Mouse (Mus musculus): ENCODE data around the gene Prrc2b. TPM values are rescaled to one million over a fixed set of nuclear protein-coding genes. Genes with fewer than 3 reads are reported as not detected.

The Prrc2b gene
- total RNA-seq (2021) = 10 to 100 TPM; 67.0 to 69.6 TPM
- long read RNA-seq, experiment 1, partial matches to known transcripts = 0 of 12 reads
- long read RNA-seq, experiment 1, other reads (novel, unspliced or antisense) = 12 of 12 reads
- long read RNA-seq, experiment 2, full-length matches to known transcripts = 3 of 16 reads
- long read RNA-seq, experiment 2, partial matches to known transcripts = 2 of 16 reads
- long read RNA-seq, experiment 2, other reads (novel, unspliced or antisense) = 11 of 16 reads

DNA sequence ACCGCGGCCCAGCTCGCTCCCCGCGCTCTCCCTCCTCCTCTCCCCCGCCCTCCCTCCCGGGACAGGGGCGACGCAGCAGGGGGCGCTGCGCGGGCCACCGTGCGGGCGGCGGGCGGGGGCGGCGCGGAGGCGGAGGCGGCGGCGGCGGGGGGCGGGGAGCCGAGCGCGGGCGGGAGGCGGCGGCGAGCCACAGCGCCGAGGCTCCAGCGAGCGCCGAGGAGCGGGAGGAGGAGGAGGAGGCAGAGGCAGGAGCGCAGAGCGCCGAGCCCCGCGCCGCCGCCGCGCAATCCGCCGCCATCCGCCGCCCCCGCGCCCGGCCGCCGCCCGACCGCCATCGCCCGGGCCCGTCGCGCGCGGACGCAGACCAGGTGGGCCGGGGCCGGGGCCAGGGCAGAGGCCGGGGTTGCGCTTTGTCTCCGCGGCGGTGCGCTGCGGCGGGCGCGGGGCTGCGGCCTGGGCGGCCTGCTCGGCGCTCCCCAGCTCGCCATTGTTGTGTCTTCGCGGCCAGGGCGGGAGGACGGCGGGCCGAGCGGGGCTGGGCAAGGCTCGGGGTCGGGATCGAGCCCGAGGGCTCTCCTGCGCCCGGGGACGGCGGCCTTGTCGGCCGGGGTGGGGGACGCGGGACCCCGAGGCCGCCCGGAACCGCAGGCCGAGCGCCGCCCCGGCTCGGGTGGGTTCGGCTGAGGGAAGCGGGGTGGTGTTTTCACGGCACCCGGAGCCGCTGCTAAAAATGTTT, at the start of gene Prrc2b:
Prrc2b (plus strand) TSS at position 159 of the 736 bp plus-strand sequence.
- DNase-seq = peak; percentile 73

DNA sequence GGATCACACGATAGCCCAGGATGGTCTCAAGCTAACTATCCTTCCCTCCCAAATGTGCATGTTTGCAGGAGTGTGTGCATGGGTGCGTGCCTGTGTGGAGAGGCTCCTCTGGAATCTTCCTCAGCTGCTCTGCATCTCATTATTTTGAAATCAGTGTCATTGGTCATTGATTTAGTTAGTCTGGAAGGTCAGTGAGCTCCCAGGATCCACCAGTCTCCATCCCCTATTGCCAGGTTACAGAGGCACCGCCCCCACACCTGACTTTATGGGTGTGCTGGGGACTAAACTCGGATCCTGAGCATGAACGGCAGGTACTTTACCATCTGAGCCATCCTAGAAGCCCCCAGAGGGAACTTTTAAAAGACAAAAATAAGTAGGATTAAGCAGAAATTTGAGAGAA, 47.9 kb upstream of the Prrc2b start:
- no peak for DNase-seq

DNA sequence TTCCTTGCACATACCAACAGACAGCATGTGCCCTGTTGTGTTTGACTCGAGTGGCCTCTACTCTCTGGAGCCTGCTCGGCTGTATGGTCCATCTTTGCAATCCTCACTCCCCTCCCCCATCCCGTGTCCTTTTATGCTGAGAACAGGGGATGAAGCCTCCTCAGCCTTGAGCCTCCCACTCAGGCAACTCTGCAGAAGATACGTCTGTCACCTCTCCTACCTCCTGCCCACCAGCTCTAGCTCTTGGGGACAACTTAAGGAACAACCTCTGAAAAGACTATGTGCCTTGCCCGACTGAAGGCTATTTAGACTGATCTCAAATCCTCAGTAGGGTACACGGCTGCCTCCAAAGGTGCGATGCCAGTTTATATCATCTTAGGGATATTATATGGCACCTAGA, 47.3 kb upstream of the Prrc2b start:
- DNase-seq = no peak

DNA sequence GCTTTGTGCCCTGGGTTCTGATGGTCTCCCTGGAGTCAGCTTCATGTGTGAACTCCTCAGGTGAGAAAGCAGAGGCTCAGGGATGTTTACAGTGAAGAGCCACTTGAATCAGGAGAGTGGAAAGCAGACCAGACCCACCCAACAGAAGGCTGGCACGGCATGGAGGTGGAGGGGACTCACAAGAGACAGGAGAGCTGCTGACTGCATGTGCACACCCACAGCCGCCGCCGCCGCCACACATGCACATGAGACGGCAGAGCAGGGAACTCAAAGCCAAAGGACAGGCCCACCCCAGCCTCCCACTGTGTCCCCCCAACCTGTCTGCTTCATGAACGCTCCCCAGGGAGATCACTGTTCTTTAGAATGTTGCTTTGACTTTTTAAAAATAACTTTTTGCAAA, 46.8 kb upstream of the Prrc2b start:
- DNase-seq = no peak

DNA sequence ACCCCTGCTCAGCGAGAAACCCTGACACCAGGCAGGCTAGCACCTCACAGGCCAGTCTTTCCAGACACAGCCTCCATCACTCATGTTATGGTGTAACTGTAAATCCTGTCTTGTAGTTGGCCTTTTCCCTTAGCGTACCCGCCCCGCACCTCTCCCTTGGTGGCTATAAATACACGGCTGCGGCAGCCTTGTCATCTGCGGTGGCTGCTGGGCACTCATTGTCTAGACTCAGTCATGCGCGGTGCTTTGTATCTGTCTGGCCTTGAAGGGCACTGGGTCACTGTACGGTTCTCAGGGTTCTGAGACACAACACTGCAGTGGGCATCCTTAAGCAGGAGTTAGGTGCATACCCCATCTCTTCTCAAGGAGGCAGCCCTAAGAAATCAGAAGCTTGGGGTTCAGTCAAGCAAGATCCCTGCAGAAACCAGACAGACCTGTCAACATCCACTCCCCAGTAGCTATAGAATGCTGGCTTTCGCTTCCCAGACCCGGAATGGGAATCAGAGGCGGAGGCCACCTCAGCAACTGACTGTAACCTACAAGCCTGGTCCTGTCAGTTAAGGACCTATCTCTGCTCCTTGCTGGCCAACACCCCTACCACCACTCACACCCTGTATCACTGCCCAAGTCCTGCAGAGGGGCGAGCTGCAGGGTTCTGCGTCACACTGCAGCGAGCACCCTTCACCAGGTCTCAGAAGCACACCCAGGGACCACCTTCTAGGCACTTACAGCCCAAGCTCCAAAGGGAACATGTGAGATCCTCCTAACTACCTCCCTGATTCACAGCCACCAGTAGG, 45.6 kb upstream of the Prrc2b start:
- DNase-seq = no peak

DNA sequence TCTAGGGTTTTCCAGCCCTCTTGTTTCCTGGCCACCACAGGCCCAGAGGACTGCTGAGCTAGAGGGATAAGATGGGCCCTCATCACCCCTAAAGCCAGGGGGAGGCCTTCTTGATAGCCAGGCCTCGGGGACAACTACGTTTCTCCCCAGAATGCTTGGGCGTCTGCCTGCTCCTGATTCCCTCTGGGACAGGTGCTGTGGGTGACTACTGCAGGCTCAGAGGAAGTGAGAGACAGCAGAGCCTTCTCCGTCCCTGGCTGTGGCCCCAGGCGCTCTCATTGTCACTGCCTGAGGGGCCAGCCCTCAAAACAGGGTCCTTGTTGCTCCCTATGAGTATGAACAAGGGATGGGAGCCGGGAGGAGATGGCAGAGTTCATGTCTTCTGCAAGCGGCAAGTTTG, 45.0 kb upstream of the Prrc2b start:
- DNase-seq = no peak

DNA sequence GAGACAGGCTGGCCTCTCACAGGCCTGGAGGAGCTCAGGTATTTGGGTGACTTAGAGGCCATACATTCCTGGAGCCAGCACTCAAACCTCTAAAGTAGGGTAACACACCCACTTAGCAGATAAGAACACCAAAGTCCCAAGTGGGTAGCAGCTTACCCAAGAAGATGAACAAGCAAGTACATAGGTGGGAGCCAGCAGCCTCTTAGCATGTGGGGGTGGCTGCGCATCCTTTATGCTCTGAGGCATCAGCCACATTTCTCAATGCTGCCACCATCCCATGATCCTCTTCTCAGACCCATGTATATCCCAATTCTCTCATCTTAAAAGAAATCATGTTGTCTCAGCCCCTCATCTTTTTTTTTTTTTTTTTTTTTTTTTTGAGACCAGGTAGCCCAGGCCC, 39.6 kb upstream of the Prrc2b start:
- no peak for DNase-seq

DNA sequence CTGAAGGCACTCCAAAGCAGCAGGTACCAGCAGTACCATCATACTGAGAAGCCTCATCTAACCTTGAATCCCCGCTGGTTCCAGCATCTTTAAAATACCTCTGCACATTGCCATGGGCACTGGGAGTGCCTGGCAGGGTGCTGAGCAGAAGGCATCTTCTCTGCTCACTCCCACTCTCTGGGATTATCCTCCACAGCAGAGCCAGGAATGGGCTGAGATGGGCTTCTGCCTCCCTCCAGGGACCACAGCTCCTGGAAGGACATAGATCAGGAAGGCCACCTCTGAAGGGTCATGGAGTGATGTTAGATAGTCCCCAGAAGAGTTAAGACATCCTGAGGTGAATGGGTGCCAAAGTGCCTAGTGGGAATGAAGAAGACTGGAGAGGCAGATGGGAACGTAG, 38.3 kb upstream of the Prrc2b start:
- DNase-seq = no peak

DNA sequence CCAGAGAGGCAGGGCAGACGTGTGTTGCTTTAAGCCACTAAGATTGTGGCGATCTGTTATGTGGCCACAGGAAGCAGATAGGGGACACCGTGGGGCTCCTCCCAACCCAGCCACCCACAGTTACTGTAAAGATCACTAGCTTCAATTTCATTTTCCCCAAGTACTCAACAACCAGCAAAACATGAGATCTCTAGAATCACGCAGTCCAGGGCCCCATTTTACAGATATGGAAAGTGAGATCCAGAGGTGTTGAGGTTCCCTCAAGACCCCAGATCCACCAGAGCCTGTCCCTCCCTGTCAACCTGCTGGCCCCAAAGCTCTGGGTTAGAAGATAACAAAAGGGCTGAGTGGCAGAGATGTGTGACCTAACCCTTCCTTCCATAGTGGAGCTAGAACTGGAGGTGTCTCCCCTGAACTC, 35.0 kb upstream of the Prrc2b start:
- DNase-seq = no peak

DNA sequence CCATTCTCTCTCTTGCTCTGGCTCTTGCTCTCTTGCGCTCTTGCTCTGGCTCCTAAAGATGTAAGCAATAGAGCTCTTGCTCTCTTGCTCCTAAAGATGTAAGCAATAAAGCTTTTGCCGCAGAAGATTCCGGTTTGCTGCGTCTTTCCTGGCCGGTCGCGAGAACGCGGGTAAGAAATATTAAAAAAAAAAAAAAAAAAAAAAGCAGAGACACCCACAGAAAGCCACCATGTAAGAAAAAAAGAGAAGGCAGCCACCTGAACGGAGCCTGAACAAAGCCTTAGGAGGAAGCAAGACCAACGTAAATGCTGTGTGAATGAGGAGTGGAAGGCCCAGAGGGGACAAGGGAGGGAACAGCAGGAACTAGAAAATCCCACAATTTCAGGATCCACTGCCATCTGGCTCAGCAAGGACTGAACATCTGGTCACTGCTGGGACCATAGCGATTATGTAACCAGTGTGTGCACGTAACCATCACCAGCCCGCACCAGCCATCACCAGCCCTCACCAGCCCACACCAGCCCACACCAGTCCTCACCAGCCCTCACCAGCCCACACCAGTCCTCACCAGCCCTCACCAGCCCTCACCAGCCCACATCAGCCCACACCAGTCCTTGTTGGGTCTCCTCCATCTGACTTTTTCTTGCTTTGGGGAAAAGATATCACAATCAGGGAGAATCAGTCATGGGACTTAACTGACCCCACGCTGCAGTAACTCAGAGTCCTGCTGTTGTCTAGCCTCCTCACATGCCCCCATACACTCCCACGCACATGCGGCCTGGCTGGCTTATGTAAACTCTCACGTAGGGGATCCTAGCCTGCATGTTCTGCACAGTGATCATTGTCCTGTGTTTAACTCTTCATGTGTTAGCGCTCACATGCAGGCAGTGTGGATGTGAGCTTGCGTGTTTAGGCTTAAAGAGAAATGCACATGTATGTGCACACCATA, 30.8 kb upstream of the Prrc2b start:
- peak; percentile 68 for DNase-seq

DNA sequence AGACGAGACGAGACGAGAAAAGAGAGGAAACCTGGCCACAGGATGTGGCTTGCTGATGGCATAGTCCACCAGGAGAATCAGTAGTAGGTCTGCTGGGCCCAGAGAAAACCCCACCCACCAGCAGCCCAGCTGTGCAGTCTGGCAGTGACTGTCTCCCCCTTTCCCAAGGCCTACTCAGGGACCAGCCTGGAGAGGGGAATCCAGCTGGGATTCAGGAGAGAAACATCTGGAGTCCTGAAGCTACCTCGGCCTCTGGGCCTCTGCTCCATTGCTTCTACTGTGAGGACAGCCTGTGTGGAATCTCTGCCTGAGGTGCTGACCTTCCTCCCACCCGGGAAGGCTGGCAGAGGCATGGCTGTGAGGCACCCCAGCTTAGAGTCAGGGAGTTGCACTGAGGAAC, 29.7 kb upstream of the Prrc2b start:
- peak; percentile 69 for DNase-seq

DNA sequence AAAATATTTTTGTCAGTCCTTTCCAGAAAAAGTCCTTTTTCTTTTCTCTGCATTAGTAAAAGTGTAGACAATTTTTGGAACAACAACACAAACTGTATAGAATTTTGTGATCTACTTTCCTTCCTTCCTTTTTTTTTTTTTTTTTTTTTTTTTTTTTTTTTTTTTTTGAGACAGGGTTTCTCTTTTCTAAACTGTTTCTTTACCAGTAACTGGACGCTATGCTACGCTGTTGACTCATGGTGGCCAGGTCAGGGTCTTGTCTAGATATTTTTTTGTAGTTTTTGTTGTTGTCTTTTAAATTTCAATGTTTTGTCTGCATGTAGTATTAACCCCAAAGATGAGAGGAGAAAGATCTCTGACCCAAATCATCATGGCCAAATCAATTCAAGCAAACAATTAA, 29.1 kb upstream of the Prrc2b start:
- DNase-seq = no peak

DNA sequence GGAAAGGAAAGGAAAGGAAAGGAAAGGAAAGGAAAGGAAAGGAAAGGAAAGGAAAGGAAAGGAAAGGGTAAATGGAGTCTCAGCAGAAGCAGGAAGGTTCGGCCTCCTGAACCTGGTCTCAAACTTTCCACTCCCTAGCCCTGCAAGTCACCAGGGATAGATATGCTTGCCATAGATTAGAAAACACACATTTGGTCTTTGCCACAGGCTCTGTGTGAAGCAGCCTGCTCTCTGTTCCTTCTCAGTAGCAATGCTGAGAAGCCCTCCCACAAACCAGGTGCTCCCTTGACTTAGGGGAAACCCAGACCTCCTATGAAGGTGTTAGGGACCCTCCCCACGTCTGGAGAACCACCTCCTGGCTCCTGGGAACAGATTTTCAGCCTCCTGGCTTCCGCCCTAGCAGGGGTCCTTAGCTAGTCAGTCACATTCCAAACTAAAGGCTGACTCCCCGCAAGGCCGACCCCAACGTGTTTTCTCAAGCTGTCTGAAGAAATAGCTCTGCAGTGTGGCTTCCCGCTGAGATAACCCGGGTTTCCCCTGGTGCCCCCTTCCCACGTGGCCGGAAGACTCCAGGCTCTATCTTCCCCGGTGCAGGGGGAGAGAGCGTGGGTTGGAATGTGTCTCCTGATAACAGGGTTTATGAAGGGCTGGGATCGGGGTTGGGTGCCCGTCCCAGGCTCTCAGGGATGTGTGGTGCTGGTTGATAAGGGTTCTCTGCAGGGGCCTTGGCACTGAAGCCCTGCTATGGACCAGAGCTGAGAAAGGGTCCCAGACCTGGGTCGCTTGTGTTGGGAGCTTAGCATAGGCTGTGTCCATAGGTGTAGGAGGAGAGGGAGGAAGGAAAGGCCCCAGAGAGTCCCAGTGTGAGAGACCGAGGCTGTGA, 23.0 kb upstream of the Prrc2b start:
- no peak for DNase-seq

DNA sequence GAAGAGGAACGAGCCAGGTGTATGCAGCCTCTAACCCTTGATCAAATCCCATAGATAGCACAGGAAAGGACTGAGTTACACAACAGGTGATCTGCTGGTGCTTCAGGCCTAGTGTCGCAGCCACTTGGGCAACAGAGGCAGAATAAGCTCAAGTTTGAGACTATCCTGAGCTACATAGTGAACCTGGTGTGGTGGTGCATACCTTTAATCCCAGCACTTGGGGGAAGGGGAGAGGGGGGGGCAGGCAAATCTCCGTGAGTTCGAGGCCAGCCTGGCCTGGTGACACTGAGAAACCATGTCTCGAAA, 22.4 kb upstream of the Prrc2b start:
- no peak for DNase-seq

DNA sequence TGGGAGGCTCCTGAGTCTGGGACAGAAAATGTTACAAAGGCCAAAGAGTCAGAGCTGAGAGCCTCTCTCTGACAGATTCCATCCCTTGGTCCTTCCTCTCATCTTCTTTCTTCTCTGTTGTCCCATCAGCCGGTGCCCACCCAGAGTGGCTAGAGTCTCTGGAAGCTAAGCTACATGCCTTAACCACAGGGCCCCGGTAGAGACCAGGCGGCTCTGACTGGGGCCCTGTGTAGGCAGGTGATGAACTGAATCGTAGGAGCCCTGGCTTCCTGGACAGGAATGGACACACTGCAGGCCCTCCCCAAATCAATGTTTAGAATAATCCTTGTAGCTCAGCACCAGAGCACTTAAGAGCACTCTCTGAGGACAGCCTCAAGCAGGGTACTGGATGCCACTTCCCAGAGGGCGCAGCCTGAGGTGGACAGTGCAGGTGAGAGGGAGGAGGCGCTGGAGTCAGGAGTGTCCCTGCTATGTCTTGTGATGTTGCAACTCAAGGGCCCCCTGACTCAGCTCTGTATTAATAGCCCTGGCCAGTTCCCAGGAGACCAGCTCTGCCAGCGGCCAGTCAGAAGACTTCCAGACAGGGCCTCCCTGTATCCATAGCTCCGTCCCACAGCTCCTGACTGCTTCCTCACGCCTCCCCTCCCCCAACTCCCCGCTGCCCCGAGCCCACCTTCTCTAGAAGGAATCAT, 21.4 kb upstream of the Prrc2b start:
- DNase-seq = peak; percentile 82

DNA sequence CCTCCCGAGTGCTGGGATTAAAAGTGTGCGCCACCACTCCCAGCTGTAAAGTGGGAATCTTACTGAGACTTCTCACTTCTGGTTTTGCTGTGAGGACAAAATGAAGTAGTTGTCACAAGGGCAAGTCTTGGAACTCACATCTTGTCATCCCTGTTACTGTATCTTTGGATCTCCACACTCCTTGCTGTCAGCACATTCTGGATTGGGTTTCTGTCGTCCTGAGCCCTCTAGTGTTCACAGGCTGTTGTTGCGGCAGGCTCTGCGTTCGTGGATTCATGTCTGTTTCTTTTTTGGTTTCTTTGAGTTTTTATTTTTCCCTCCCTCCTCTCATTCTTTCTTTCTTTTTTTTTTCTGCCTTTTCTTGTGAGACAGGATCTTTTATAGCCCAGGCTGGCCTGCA, 20.4 kb upstream of the Prrc2b start:
- peak; percentile 59 for DNase-seq

DNA sequence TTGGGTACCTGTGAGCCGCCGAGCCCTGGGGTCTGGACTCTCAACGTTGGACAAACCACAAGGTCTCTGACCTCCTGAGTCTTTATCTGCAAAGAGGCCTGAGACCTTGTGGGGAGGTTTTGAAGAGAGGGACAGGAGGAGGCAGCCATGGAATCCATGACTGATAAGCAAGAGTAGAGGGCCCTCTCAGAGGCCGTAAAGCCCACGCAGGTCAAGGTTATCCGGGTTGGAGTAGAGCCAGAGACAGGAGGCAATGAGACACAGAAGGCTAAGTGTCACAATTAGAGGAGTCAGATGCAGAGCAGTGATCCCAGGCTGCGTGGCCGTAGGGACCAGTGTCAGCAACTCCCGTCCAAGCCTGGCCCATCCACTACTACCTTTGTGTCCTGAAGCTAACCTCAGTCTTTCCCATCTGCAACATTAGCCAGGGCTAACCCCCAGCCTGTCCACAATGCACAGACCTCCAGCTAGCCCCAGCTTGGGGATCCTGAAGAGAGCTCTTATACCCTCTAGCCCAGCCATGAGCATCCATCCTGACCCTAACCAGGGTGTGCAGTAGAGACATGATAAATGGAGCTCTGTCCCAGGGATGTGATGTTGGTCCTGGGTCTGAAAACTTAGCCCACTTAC, 19.6 kb upstream of the Prrc2b start:
- DNase-seq = no peak

DNA sequence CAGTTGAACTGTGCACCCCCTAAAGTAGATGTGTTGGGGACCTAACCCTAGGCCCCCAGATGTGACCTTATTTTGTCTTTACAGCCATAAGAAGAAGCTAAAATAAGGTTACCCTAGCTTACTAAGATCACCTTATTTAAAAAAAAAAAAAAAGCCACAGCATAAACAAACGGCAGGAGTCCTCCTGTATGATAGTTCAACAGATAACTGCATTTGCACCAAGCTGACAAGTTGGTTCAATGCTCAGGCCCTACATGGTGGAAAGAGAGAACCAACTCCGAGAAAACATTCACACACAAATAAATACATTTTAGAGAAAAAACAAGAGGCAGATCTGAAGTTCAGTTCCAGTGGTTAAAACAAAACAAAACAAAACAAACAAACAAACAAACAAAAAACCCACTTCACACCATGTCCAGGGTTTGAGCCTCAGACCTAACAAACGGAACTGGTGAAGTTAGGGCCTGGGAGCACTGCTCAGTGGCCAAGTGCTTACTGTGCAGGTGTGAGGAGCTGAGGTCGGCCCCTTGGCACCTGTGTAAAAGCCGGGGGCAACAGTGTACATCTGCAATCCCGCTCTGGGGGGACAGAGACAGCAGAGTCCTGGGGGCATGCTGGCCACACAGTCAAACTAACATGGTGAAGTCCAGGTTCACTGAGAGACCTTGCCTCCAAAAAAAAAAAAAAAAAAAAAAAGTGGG, 18.9 kb upstream of the Prrc2b start:
- DNase-seq = no peak

DNA sequence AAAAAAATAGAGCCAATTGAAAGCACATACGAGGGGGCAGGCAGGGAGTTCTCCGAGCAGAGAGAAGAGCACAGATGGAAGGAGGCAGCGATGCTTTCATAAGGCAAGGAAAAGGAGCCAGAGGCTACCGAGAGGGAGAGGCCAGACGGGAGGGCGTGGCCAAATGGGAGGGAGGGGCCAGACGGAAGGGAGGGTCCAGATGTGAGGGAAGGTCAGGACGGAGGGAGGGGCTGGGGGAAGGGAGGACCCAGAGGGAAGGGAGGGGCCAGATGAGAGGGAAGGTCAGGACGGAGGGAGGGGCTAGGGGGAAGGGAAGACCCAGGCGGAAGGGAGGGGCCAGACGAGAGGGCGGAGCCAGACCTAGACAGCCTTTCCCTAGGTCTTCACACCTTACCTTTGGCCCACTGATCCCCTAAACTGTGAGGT, 18.3 kb upstream of the Prrc2b start:
- DNase-seq = peak; percentile 81

Measured in gastrocnemius, postnatal 25 days (tissue).